19 mouse cellular contexts compared by ENCODE assay signal in genomic region chr2:94267213-94267850, GRCm38 (mm10).
A peak's percentile ranks its signal among the peaks of the same experiment; 100 is the strongest.
DNase-seq lines count a peak whose midpoint lies in the region; ATAC-seq and TF ChIP-seq lines count a peak whose summit lies in the region.
"Had no signal": no experiment of that assay in that cellular context is flagged by ENCODE, and none has a peak within 500 bp of the region (broad histone marks: within the 10 kb centered on the region; RNA-seq: fewer than 3 reads in every experiment).

No protein-coding gene starts in this region.

- TF ChIP-seq CTCF in cerebellum, adult 2 months (IDR thresholded peaks at IDR 0.05; ENCODE audit: borderline replicate concordance, insufficient read depth, low read depth, low read length): no peak
- no peak for TF ChIP-seq CTCF in lung, postnatal 0 days (IDR thresholded peaks at IDR 0.05)

- H3K4me3 ChIP-seq in hindbrain, embryonic 15.5 days: no peak overlapping the region
- H3K4me3 ChIP-seq in hindbrain, embryonic 11.5 days (ENCODE audit: low read depth, low read length): no peak overlapping the region
- H3K4me3 ChIP-seq in forebrain, embryonic 12.5 days (replicated peaks): no peak overlapping the region
- H3K4me3 ChIP-seq in midbrain, embryonic 15.5 days: no peak overlapping the region
- no peak overlapping the region for H3K4me3 ChIP-seq in cerebellum, adult 2 months (replicated peaks; ENCODE audit: insufficient read depth, low read depth, low read length)
- H3K4me3 ChIP-seq in lung, postnatal 0 days (ENCODE audit: low read depth, low read length): no peak overlapping the region
- H3K4me3 ChIP-seq: embryonic facial prominence, embryonic 13.5 days; megakaryocyte, embryonic 14.5 days; myocyte had no signal

- H3K9me3 ChIP-seq in hindbrain, embryonic 15.5 days: no peaks in the 10 kb centered on the region
- H3K9me3 ChIP-seq in hindbrain, embryonic 11.5 days (ENCODE audit: control insufficient read depth, low read length): no peaks in the 10 kb centered on the region
- H3K9me3 ChIP-seq in forebrain, embryonic 12.5 days: no peaks in the 10 kb centered on the region
- no peaks in the 10 kb centered on the region for H3K9me3 ChIP-seq in midbrain, embryonic 15.5 days
- no peaks in the 10 kb centered on the region for H3K9me3 ChIP-seq in lung, postnatal 0 days (ENCODE audit: low read length)
- H3K9me3 ChIP-seq: embryonic facial prominence, embryonic 13.5 days; G1E; megakaryocyte, embryonic 14.5 days had no signal

- H3K4me1 ChIP-seq in hindbrain, embryonic 15.5 days (replicated peaks): peaks cover 49% of the 10 kb centered on the region
- H3K4me1 ChIP-seq in hindbrain, embryonic 11.5 days (replicated peaks; ENCODE audit: control insufficient read depth, insufficient read depth, low read length): no peaks in the 10 kb centered on the region
- peaks cover 51% of the 10 kb centered on the region for H3K4me1 ChIP-seq in forebrain, embryonic 12.5 days
- peaks cover 47% of the 10 kb centered on the region for H3K4me1 ChIP-seq in midbrain, embryonic 15.5 days
- H3K4me1 ChIP-seq in cerebellum, adult 2 months (ENCODE audit: control insufficient read depth, insufficient read depth, low read length): peaks cover 11% of the 10 kb centered on the region
- H3K4me1 ChIP-seq in lung, postnatal 0 days (ENCODE audit: insufficient read depth, low read depth, low read length): 0 out of 2 replicates have a peak, but pooled peaks cover 5% of the 10 kb centered on the region

- H3K9ac ChIP-seq in hindbrain, embryonic 15.5 days: 0 out of 2 replicates have a peak overlapping the region, but pooled peaks have one; percentile 16
- H3K9ac ChIP-seq in hindbrain, embryonic 11.5 days (ENCODE audit: low read depth, low read length): no peak overlapping the region
- no peak overlapping the region for H3K9ac ChIP-seq in forebrain, embryonic 12.5 days
- no peak overlapping the region for H3K9ac ChIP-seq in midbrain, embryonic 15.5 days
- no peak overlapping the region for H3K9ac ChIP-seq in lung, postnatal 0 days (replicated peaks; ENCODE audit: low read depth)
- H3K9ac ChIP-seq: embryonic facial prominence, embryonic 13.5 days had no signal

- ATAC-seq in hindbrain, embryonic 15.5 days (ENCODE audit: low FRiP score, low read depth): no peak
- ATAC-seq in hindbrain, embryonic 11.5 days (ENCODE audit: low FRiP score): no peak
- ATAC-seq in forebrain, embryonic 12.5 days (ENCODE audit: low FRiP score): no peak
- ATAC-seq in midbrain, embryonic 15.5 days (replicated peaks): no peak
- ATAC-seq in lung, postnatal 0 days: no peak

- no peak for TF ChIP-seq EP300 in lung, postnatal 0 days (IDR thresholded peaks at IDR 0.05)

- no peak overlapping the region for H3K4me2 ChIP-seq in hindbrain, embryonic 15.5 days
- H3K4me2 ChIP-seq in hindbrain, embryonic 11.5 days (replicated peaks; ENCODE audit: low read depth, low read length): no peak overlapping the region
- H3K4me2 ChIP-seq in forebrain, embryonic 12.5 days: peak overlapping the region; percentile 13; the same call in 1 of the 2 replicates
- H3K4me2 ChIP-seq in midbrain, embryonic 15.5 days: no peak overlapping the region
- no peak overlapping the region for H3K4me2 ChIP-seq in lung, postnatal 0 days (replicated peaks; ENCODE audit: low read depth, low read length)
- H3K4me2 ChIP-seq: embryonic facial prominence, embryonic 13.5 days had no signal

- TF ChIP-seq POLR2A in cerebellum, adult 2 months (IDR thresholded peaks at IDR 0.05; ENCODE audit: borderline replicate concordance, insufficient read depth, low read length): no peak

- H3K36me3 ChIP-seq in hindbrain, embryonic 15.5 days: no peaks in the 10 kb centered on the region
- no peaks in the 10 kb centered on the region for H3K36me3 ChIP-seq in hindbrain, embryonic 11.5 days (ENCODE audit: control insufficient read depth, insufficient read depth, low read length)
- H3K36me3 ChIP-seq in forebrain, embryonic 12.5 days (replicated peaks): no peaks in the 10 kb centered on the region
- H3K36me3 ChIP-seq in midbrain, embryonic 15.5 days (replicated peaks): no peaks in the 10 kb centered on the region
- H3K36me3 ChIP-seq in lung, postnatal 0 days (ENCODE audit: insufficient read depth, low read length): no peaks in the 10 kb centered on the region
- H3K36me3 ChIP-seq: embryonic facial prominence, embryonic 13.5 days; G1E had no signal

- no peak for DNase-seq in hindbrain, embryonic 11.5 days (ENCODE audit: low spot score)
- DNase-seq in Muller cell, postnatal 12 days (ENCODE audit: inconsistent ontology term): peak; percentile 56
- no peak for DNase-seq in cerebellum, adult 2 months
- DNase-seq in lung, postnatal 0 days (ENCODE audit: low spot score): no peak
- DNase-seq: adrenal gland, postnatal 14 days; cerebellum, adult 9-10 months; heart, adult 18-20 months; kidney, adult 8-10 months; kidney, postnatal 36 days; layer of hippocampus, adult 9-11 months; lung, postnatal 14 days; thymus, postnatal 4 days had no signal

- 18% methylated on average over 4 of the region's 4 CpGs for WGBS in hindbrain, embryonic 15.5 days
- WGBS in hindbrain, embryonic 11.5 days: 24% methylated on average over 4 of the region's 4 CpGs
- 13% methylated on average over 4 of the region's 4 CpGs for WGBS in forebrain, embryonic 12.5 days
- WGBS in midbrain, embryonic 15.5 days: 17% methylated on average over 4 of the region's 4 CpGs
- 39% methylated on average over 4 of the region's 4 CpGs for WGBS in cerebellum, adult 2 months
- 33% methylated on average over 4 of the region's 4 CpGs for WGBS in lung, postnatal 0 days

- no peaks in the 10 kb centered on the region for H3K27me3 ChIP-seq in hindbrain, embryonic 15.5 days
- H3K27me3 ChIP-seq in hindbrain, embryonic 11.5 days (ENCODE audit: control insufficient read depth, insufficient read depth, low read length): no peaks in the 10 kb centered on the region
- peaks cover 12% of the 10 kb centered on the region; the same call in 1 of the 2 replicates for H3K27me3 ChIP-seq in forebrain, embryonic 12.5 days
- no peaks in the 10 kb centered on the region for H3K27me3 ChIP-seq in midbrain, embryonic 15.5 days (replicated peaks)
- H3K27me3 ChIP-seq in cerebellum, adult 2 months (ENCODE audit: control insufficient read depth, insufficient read depth, low read length): no peaks in the 10 kb centered on the region
- H3K27me3 ChIP-seq in lung, postnatal 0 days (replicated peaks; ENCODE audit: insufficient read depth, low read length): 0 out of 2 replicates have a peak, but pooled peaks cover 3% of the 10 kb centered on the region

- H3K27ac ChIP-seq in hindbrain, embryonic 15.5 days (replicated peaks): peak overlapping the region; percentile 81; the same call in 1 of the 2 replicates
- no peak overlapping the region for H3K27ac ChIP-seq in hindbrain, embryonic 11.5 days (ENCODE audit: low read depth, low read length)
- H3K27ac ChIP-seq in forebrain, embryonic 12.5 days: peak overlapping the region; percentile 93
- H3K27ac ChIP-seq in midbrain, embryonic 15.5 days: peak overlapping the region; percentile 89; the same call in 1 of the 2 replicates
- no peak overlapping the region for H3K27ac ChIP-seq in cerebellum, adult 2 months (ENCODE audit: insufficient read depth, low read length)
- H3K27ac ChIP-seq in lung, postnatal 0 days (ENCODE audit: low read length): no peak overlapping the region
- H3K27ac ChIP-seq: embryonic facial prominence, embryonic 13.5 days had no signal

Comparison
In these comparisons a context has a peak if more than half of its experiments do, and no peak if none do; other contexts are left out.
1. H3K27ac ChIP-seq: peak in hindbrain, embryonic 15.5 days (single experiment), forebrain, embryonic 12.5 days (single experiment) and midbrain, embryonic 15.5 days (single experiment); none in hindbrain, embryonic 11.5 days (single experiment), cerebellum, adult 2 months (single experiment) and lung, postnatal 0 days (single experiment).